Mouse (Mus musculus) forebrain, embryonic 16.5 days (tissue): Measurements from ENCODE around the gene 1600014C23Rik. TPM values are rescaled to one million over a fixed set of nuclear protein-coding genes. Genes with fewer than 3 reads are reported as not detected.

ENCODE experiments used
- ATAC-seq: fragments of 200-750 bp; cut with Nextera tagmentation; 2 replicates; pipeline ENCODE4 v1.8.0; 2017; ENCODE audit warnings: mild to moderate bottlenecking, moderate library complexity
- H3K27ac ChIP-seq: fragments of 300-500 bp; sonication (generic); 2 replicates; pipeline ENCODE4 v1.5.1; 2014; ENCODE audit warnings: low read length, control low read depth
- H3K27me3 ChIP-seq: fragments of 300-500 bp; sonication (generic); replicated peaks from 2 replicates; pipeline ENCODE4 v1.6.1; 2014; ENCODE audit warnings: low read length; ENCODE audit not compliant: control insufficient read depth, insufficient read depth
- H3K36me3 ChIP-seq: fragments of 300-500 bp; sonication (generic); 2 replicates; pipeline ENCODE4 v1.6.1; 2014; ENCODE audit not compliant: control insufficient read depth, insufficient read depth
- H3K4me1 ChIP-seq: fragments of 300-500 bp; sonication (generic); replicated peaks from 2 replicates; pipeline ENCODE4 v1.6.1; 2014; ENCODE audit warnings: low read length; ENCODE audit not compliant: control insufficient read depth, insufficient read depth
- H3K4me2 ChIP-seq: fragments of 300-500 bp; sonication (generic); 2 replicates; pipeline ENCODE4 v1.6.1; 2014; ENCODE audit warnings: mild to moderate bottlenecking, low read length, control low read depth
- H3K4me3 ChIP-seq: fragments of 300-500 bp; sonication (generic); replicated peaks from 2 replicates; pipeline ENCODE4 v1.5.1; 2014; ENCODE audit warnings: mild to moderate bottlenecking, low read length, control low read depth
- H3K9ac ChIP-seq: fragments of 300-500 bp; sonication (generic); replicated peaks from 2 replicates; pipeline ENCODE4 v1.6.1; 2014; ENCODE audit warnings: low read depth, low read length, control low read depth
- H3K9me3 ChIP-seq: fragments of 300-500 bp; sonication (generic); 2 replicates; pipeline ENCODE4 v1.6.1; 2016; ENCODE audit warnings: low read length; ENCODE audit not compliant: control insufficient read depth
- WGBS: fragments of 180-500 bp; shearing (Covaris S2); extraction: QIAGEN DNeasy Blood & Tissue Kit; methylation state at CpG from one replicate; pipeline ENCODE4 v1.1.7; 2014; 5-methylcytosine and 5-hydroxymethylcytosine counted together
- polyA plus RNA-seq: library from polyadenylated mRNA; unstranded; fragments of >200 nt; fragmentation: Nextera tagmentation; extraction: Ambion mirVana; gene quantifications from 2 replicates; pipeline ENCODE4 v1.2.1, GENCODE M21; 2015

Gene 1600014C23Rik
- polyA plus RNA-seq, 1 experiment from 2014 or later: 0.46 TPM

GRCm38 (mm10) chr17:45702254-45702653 lies 31.4 kb downstream of the 1600014C23Rik start:
- WGBS: 66% methylated on average over 4 of the region's 4 CpGs
- Histone ChIP-seq H3K4me1 (no peaks in the 10 kb centered on the region), H3K4me3 (no peak overlapping the region), H3K4me2 (no peak overlapping the region), H3K36me3 (no peaks in the 10 kb centered on the region; the same call in 1 of the 2 replicates), H3K27ac (no peak overlapping the region), H3K27me3 (no peaks in the 10 kb centered on the region), H3K9ac (no peak overlapping the region), H3K9me3 (no peaks in the 10 kb centered on the region)
- ATAC-seq: no peak

GRCm38 (mm10) chr17:45701236-45701591 lies 32.4 kb downstream of the 1600014C23Rik start:
- H3K27me3 ChIP-seq: no peaks in the 10 kb centered on the region
- no peaks in the 10 kb centered on the region for H3K4me1 ChIP-seq
- H3K36me3 ChIP-seq: no peaks in the 10 kb centered on the region; the same call in 1 of the 2 replicates
- H3K4me2 ChIP-seq: no peak overlapping the region
- no peak overlapping the region for H3K27ac ChIP-seq
- H3K9ac ChIP-seq: no peak overlapping the region
- H3K4me3 ChIP-seq: no peak overlapping the region
- H3K9me3 ChIP-seq: no peaks in the 10 kb centered on the region
- no peak for ATAC-seq
- WGBS: 67% methylated on average over 9 of the region's 9 CpGs

GRCm38 (mm10) chr17:45700496-45701235 lies 33.0 kb downstream of the 1600014C23Rik start:
- no peak overlapping the region for H3K9ac ChIP-seq
- H3K27ac ChIP-seq: no peak overlapping the region
- no peaks in the 10 kb centered on the region; the same call in 1 of the 2 replicates for H3K36me3 ChIP-seq
- no peaks in the 10 kb centered on the region for H3K9me3 ChIP-seq
- no peaks in the 10 kb centered on the region for H3K4me1 ChIP-seq
- H3K4me3 ChIP-seq: no peak overlapping the region
- no peaks in the 10 kb centered on the region for H3K27me3 ChIP-seq
- whole genome bisulfite sequencing: 57% methylated on average over 10 of the region's 16 CpGs
- no peak overlapping the region for H3K4me2 ChIP-seq
- no peak for ATAC-seq

GRCm38 (mm10) chr17:45699039-45699740 lies 34.5 kb downstream of the 1600014C23Rik start:
- Histone ChIP-seq H3K9ac (no peak overlapping the region), H3K4me2 (no peak overlapping the region), H3K4me3 (no peak overlapping the region), H3K36me3 (no peaks in the 10 kb centered on the region; the same call in 1 of the 2 replicates), H3K4me1 (no peaks in the 10 kb centered on the region), H3K27me3 (no peaks in the 10 kb centered on the region), H3K9me3 (no peaks in the 10 kb centered on the region), H3K27ac (no peak overlapping the region)
- ATAC-seq: no peak
- 90% methylated on average over 3 of the region's 3 CpGs for WGBS

GRCm38 (mm10) chr17:45698368-45698767 lies 35.3 kb downstream of the 1600014C23Rik start:
- Histone ChIP-seq H3K4me2 (no peak overlapping the region), H3K27ac (no peak overlapping the region), H3K9ac (no peak overlapping the region), H3K4me1 (no peaks in the 10 kb centered on the region), H3K9me3 (no peaks in the 10 kb centered on the region), H3K4me3 (no peak overlapping the region), H3K36me3 (no peaks in the 10 kb centered on the region; the same call in 1 of the 2 replicates), H3K27me3 (no peaks in the 10 kb centered on the region)
- 74% methylated on average over 6 of the region's 6 CpGs for WGBS
- no peak for ATAC-seq

- ATAC-seq: no peak
- Histone ChIP-seq H3K4me3 (no peak overlapping the region), H3K27me3 (no peaks in the 10 kb centered on the region), H3K4me2 (no peak overlapping the region), H3K4me1 (no peaks in the 10 kb centered on the region), H3K9me3 (no peaks in the 10 kb centered on the region), H3K36me3 (no peaks in the 10 kb centered on the region; the same call in 1 of the 2 replicates), H3K9ac (no peak overlapping the region), H3K27ac (no peak overlapping the region)
- WGBS: 95% methylated on average over 9 of the region's 9 CpGs
These were observed 36.7 kb downstream of the 1600014C23Rik start for GRCm38 (mm10) chr17:45696981-45697380.

GRCm38 (mm10) chr17:45695227-45696120 lies 38.2 kb downstream of the 1600014C23Rik start:
- Histone ChIP-seq H3K4me3 (no peak overlapping the region), H3K4me1 (no peaks in the 10 kb centered on the region), H3K36me3 (no peaks in the 10 kb centered on the region; the same call in 1 of the 2 replicates), H3K4me2 (no peak overlapping the region), H3K27me3 (no peaks in the 10 kb centered on the region), H3K9me3 (no peaks in the 10 kb centered on the region), H3K27ac (no peak overlapping the region), H3K9ac (no peak overlapping the region)
- 75% methylated on average over 23 of the region's 23 CpGs for WGBS
- no peak for ATAC-seq

GRCm38 (mm10) chr17:45693812-45694565 lies 39.7 kb downstream of the 1600014C23Rik start:
- WGBS: 88% methylated on average over 18 of the region's 18 CpGs
- H3K36me3 ChIP-seq: no peaks in the 10 kb centered on the region; the same call in 1 of the 2 replicates
- no peak overlapping the region for H3K4me3 ChIP-seq
- H3K4me2 ChIP-seq: no peak overlapping the region
- no peaks in the 10 kb centered on the region for H3K27me3 ChIP-seq
- no peak overlapping the region for H3K27ac ChIP-seq
- no peaks in the 10 kb centered on the region for H3K9me3 ChIP-seq
- no peak for ATAC-seq
- H3K4me1 ChIP-seq: no peaks in the 10 kb centered on the region
- no peak overlapping the region for H3K9ac ChIP-seq
